Mouse (Mus musculus): ENCODE results near the gene Tmem59. TPM values are rescaled to one million over a fixed set of nuclear protein-coding genes. Genes with fewer than 3 reads are reported as not detected.

Gene Tmem59
- total and polyA plus RNA-seq, 2 experiments from 2014 or later: 178 to 393 TPM

DNA sequence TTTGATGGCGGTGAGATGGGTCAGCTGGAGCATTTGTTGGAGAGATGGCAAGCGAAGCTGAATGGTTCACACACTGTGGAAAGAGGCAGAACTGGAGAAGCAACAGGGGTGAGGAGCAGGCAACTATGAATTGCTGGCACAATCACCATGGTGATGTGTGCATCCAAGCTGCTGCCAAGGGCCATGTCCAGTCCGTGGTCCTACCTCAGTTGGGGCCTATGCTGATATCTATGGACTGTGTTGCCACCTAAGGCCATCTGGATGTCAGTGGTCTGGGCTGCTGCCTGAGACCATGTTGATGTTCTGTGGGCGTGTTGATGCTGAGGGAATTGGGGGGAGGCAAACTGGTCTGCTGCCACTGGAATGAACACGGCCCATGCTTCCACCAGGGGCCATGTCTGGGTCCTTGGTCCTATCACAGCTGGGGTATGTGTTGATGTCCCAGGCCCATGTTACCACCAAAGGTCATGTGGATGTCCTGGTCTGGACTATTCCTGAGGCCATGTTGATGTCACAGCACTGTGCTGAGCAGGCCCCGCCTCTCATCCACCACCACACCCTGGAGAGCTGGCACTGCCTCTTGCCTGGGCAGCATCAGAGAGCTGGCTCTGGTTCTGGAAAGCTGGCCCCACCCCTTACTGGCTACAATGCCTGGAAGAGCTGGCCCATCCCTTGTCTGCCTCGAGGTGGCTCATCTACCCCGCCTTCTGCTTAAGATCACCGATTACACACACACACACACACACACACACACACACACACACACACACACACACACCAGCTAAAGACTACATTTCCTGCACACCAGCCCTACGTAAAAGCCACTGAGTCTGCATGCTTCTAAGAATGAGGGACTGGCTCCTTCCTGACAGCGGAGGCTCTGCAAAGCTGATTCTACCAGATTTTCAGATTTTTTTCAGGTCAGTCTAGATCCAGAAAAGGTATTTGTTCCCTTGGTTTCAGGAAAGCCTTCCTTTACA is 45.3 kb downstream of the Tmem59 start:
- no peaks in the 10 kb centered on the region for H3K36me3 ChIP-seq (ENCODE audit: insufficient read depth, low read length)
- H3K27ac ChIP-seq: no peak overlapping the region
- 63% methylated on average over 11 of the region's 11 CpGs for WGBS
- no peaks in the 10 kb centered on the region for H3K9me3 ChIP-seq (ENCODE audit: low read length)
- DNase-seq (ENCODE audit: low spot score): peak; percentile 66
- no peaks in the 10 kb centered on the region for H3K27me3 ChIP-seq (ENCODE audit: insufficient read depth, low read length)
- peak; percentile 86 for ATAC-seq
- no peak overlapping the region for H3K9ac ChIP-seq (replicated peaks; ENCODE audit: low read length)
- no peaks in the 10 kb centered on the region for H3K4me1 ChIP-seq (ENCODE audit: insufficient read depth, low read length)
- H3K4me2 ChIP-seq (ENCODE audit: low read depth, low read length): no peak overlapping the region
- no peak for TF ChIP-seq CTCF (IDR thresholded peaks at IDR 0.05; ENCODE audit: low read depth)
- H3K4me3 ChIP-seq (ENCODE audit: low read length): no peak overlapping the region

DNA sequence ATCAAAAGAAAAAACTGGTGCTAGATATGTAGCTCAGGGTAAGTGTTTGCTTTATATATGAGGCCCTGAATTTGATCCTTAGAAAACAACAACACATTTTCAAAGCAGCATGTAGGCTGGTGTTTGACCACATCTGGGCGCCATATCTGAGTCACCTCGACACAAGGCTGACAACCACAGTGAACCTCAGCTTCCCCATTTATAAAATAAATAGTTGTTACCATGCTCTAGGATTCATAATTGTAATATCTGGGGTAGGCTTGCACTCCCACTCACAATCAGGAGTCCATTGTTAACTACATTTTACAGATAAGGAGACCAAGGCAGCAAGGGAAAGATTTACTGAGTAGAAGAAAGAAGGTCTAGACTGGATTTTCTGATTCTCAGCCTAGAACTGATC is 48.1 kb downstream of the Tmem59 start:
- Histone ChIP-seq H3K27me3 (ENCODE audit: insufficient read depth, low read length) (no peaks in the 10 kb centered on the region), H3K4me3 (ENCODE audit: low read length) (no peak overlapping the region), H3K9me3 (ENCODE audit: low read length) (no peaks in the 10 kb centered on the region), H3K36me3 (ENCODE audit: insufficient read depth, low read length) (no peaks in the 10 kb centered on the region), H3K27ac (no peak overlapping the region), H3K9ac (replicated peaks; ENCODE audit: low read length) (no peak overlapping the region), H3K4me1 (ENCODE audit: insufficient read depth, low read length) (no peaks in the 10 kb centered on the region), H3K4me2 (ENCODE audit: low read depth, low read length) (no peak overlapping the region)
- DNase-seq (ENCODE audit: low spot score): no peak
- ATAC-seq: no peak
- WGBS: 99% methylated on average over 2 of the region's 2 CpGs
- no peak for TF ChIP-seq CTCF (IDR thresholded peaks at IDR 0.05; ENCODE audit: low read depth)

DNA sequence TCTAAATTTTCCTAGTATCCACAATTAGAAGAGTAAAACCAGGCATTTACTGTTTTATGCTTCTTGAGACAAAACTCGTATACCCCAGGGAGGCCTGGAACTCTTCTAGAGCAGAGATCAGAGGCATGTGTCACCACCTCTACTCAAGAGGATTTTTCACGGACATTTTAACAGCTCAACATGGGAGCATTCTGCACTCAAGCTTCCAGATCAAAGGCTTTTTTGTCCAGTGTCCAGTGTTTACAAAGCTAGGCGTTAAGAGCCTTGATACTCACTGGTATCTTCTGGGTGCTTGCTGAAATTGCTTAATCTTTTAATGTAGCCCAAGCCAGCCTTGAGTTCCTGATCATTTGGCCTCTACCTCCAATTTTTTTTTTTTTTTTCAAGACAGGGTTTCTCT is 54.0 kb downstream of the Tmem59 start:
- Histone ChIP-seq H3K4me1 (ENCODE audit: insufficient read depth, low read length) (no peaks in the 10 kb centered on the region), H3K9me3 (ENCODE audit: low read length) (no peaks in the 10 kb centered on the region), H3K27ac (no peak overlapping the region), H3K9ac (replicated peaks; ENCODE audit: low read length) (no peak overlapping the region), H3K4me3 (ENCODE audit: low read length) (no peak overlapping the region), H3K27me3 (ENCODE audit: insufficient read depth, low read length) (no peaks in the 10 kb centered on the region), H3K4me2 (ENCODE audit: low read depth, low read length) (no peak overlapping the region), H3K36me3 (ENCODE audit: insufficient read depth, low read length) (peaks cover 24% of the 10 kb centered on the region; the same call in 1 of the 2 replicates)
- WGBS: 65% methylated on average over 3 of the region's 3 CpGs
- TF ChIP-seq CTCF (IDR thresholded peaks at IDR 0.05; ENCODE audit: low read depth): no peak
- ATAC-seq: no peak
- no peak for DNase-seq (ENCODE audit: low spot score)

DNA sequence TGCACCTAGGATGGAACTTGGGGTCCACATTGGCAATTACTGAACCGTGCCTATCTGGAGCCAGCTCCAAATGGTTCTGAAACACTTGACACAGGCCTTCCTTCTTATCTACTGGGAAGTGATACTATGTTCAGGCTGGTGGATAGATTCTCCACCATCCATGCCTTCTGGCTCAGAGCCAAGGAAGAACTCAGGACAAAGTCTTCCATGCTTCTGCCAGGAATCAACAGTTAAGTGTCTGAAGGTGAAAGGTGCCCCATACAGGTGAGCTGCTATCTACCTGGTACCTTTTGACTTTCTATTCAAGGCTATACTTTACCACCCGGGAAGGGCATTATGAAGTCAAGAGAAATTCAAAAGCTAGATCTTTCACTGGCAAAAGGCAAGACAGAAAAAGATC is 60.1 kb downstream of the Tmem59 start:
- no peak for TF ChIP-seq CTCF (IDR thresholded peaks at IDR 0.05; ENCODE audit: low read depth)
- Histone ChIP-seq H3K27me3 (ENCODE audit: insufficient read depth, low read length) (no peaks in the 10 kb centered on the region), H3K27ac (no peak overlapping the region), H3K4me3 (ENCODE audit: low read length) (no peak overlapping the region), H3K9ac (replicated peaks; ENCODE audit: low read length) (no peak overlapping the region), H3K36me3 (ENCODE audit: insufficient read depth, low read length) (peaks cover 37% of the 10 kb centered on the region), H3K9me3 (ENCODE audit: low read length) (no peaks in the 10 kb centered on the region), H3K4me2 (ENCODE audit: low read depth, low read length) (no peak overlapping the region), H3K4me1 (ENCODE audit: insufficient read depth, low read length) (no peaks in the 10 kb centered on the region)
- DNase-seq (ENCODE audit: low spot score) (no peak), ATAC-seq (no peak)
- WGBS: 90% methylated on average over 2 of the region's 2 CpGs

DNA sequence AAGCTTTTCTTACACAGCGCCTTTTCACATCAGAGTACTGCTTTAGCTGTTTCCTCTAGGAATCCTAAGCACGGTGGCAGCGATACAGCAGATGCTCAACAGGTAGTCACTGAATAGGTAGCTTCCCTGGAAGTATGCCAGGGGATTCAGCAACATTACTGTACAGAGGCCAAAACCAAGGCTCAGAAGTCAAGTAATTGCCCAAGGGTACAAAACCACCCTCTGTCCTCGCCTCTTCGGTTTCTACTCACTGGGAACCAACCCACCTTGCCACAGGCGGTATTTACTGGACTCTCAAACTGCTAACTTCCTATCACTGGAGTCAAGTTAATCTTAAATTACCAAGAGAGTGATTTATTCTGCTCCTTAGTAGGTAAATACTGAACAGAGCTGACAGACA is 62.0 kb downstream of the Tmem59 start:
- no peak overlapping the region for H3K4me2 ChIP-seq (ENCODE audit: low read depth, low read length)
- 97% methylated on average over 6 of the region's 6 CpGs for WGBS
- no peaks in the 10 kb centered on the region for H3K9me3 ChIP-seq (ENCODE audit: low read length)
- no peak overlapping the region for H3K27ac ChIP-seq
- TF ChIP-seq CTCF (IDR thresholded peaks at IDR 0.05; ENCODE audit: low read depth): no peak
- no peaks in the 10 kb centered on the region for H3K4me1 ChIP-seq (ENCODE audit: insufficient read depth, low read length)
- no peak overlapping the region for H3K9ac ChIP-seq (replicated peaks; ENCODE audit: low read length)
- no peak for ATAC-seq
- H3K4me3 ChIP-seq (ENCODE audit: low read length): no peak overlapping the region
- H3K36me3 ChIP-seq (ENCODE audit: insufficient read depth, low read length): peaks cover 28% of the 10 kb centered on the region
- no peaks in the 10 kb centered on the region for H3K27me3 ChIP-seq (ENCODE audit: insufficient read depth, low read length)
- no peak for DNase-seq (ENCODE audit: low spot score)

DNA sequence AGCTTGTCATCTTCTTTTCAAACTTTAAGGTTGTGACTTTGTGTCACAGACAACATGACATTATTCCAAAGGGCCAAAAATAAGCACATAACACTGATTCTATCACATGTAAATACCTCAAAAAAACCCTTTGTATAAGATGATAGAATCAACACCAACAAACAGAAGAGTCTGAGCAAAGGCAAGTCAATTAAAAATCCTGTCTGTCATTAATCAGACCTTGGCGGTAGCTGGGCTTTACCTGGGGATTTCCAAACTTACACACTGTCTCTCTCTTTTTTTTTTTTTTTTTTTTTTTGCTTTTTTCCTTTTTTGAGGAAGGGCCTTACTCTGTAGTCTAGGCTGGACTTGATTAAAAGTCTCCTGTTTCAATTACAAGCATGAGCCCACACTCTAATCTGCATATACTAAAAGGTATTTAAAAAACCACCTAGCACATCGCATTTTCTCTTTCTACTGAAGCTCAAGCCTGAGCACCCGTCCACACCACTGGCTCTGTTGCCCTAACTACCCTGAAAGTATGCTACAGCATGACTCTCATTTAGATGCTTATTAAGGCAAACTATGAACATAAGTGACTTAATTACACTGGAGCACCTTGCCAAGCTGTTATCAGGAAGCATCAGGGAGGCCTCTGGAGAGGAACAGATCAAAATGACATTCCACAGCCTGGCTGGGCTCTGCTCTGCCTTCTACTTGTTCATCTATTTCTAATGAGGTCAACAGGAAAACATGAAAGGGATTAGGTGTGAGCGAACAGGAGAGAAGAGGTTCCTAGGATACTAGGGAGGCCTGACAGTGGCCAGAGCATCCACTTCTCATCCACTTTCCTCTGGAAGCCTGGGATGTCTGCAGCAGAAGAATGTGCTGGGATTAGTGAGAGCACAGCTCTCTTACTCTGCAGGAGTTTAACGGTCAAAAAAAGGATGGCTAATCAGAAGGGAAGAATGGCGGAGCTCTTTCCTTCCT is 65.5 kb downstream of the Tmem59 start:
- Histone ChIP-seq H3K4me2 (ENCODE audit: low read depth, low read length) (no peak overlapping the region), H3K4me3 (ENCODE audit: low read length) (no peak overlapping the region), H3K9ac (replicated peaks; ENCODE audit: low read length) (no peak overlapping the region), H3K9me3 (ENCODE audit: low read length) (no peaks in the 10 kb centered on the region), H3K36me3 (ENCODE audit: insufficient read depth, low read length) (peaks cover 13% of the 10 kb centered on the region), H3K27me3 (ENCODE audit: insufficient read depth, low read length) (no peaks in the 10 kb centered on the region), H3K27ac (no peak overlapping the region), H3K4me1 (ENCODE audit: insufficient read depth, low read length) (no peaks in the 10 kb centered on the region)
- 58% methylated on average over 6 of the region's 6 CpGs for WGBS
- DNase-seq (ENCODE audit: low spot score): peak; percentile 26
- no peak for ATAC-seq
- no peak for TF ChIP-seq CTCF (IDR thresholded peaks at IDR 0.05; ENCODE audit: low read depth)

Measured in hindbrain, postnatal 0 days (tissue).